Mouse (Mus musculus) kidney, adult 11 months (tissue): ENCODE data around the gene Itga5.

Source experiments
- DNase-seq: peaks from one replicate; pipeline ENCODE4 v3.0.0; 2022

Gene Itga5

GRCm38 (mm10) chr15:103363809-103364208, 2.8 kb downstream of the Itga5 start:
- no peak for DNase-seq

DNA sequence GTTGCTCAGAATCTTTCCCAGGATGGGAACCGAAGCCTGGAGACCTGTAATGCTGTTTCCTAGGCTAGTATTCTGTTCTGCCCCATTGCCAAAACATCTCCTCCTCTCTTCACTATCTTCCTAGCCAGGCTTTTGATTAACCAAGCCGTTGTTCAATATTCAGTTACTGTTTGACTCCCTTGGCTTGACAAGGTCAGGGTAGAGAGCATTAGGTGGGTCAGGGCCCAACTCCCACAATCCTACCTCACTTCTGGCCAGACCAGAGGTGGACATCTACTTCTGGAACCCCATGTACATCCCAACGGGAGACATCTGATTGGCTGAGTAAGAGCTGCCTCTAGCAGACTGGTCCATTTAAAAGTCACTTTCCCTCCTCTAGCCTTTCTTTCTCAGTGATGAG, 3.6 kb downstream of the Itga5 start:
- DNase-seq, result no peak

DNA sequence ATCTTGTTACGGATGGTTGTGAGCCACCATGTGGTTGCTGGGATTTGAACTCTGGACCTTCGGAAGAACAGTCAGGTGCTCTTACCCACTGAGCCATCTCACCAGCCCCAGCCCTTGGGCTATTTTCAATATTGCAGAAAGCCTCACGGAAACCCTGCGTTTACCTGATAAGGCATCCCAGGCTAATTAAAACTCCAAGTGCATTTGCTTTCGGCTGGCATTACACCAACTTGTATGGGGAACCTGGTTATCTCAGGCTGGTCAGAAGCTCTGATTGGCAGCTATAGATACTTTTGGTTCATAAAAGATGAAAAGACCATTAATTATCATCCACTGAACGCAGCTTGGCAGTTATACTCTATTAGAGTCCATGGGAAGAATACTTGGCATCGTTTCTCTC, 4.2 kb downstream of the Itga5 start:
- DNase-seq, result no peak

DNA sequence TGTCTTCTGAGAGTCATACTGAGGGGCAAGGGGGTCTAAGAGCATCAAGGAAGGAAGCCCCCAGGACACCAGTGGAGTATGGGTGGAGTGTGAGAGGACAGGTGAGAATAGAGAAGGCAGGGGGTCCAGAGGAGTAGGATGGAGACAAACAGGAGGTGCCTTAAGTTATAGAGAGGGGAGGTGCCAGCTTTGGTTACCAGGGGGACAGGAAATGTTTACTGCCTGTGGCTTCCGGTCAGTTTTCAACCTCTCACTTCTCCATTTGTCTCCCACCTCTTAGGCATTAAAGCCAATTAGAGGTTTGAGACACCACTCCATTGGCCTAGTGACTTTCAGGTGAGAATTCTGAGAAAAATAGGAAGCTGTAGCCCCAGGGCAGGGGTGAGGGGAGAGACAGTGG, 5.3 kb downstream of the Itga5 start:
- no peak for DNase-seq

DNA sequence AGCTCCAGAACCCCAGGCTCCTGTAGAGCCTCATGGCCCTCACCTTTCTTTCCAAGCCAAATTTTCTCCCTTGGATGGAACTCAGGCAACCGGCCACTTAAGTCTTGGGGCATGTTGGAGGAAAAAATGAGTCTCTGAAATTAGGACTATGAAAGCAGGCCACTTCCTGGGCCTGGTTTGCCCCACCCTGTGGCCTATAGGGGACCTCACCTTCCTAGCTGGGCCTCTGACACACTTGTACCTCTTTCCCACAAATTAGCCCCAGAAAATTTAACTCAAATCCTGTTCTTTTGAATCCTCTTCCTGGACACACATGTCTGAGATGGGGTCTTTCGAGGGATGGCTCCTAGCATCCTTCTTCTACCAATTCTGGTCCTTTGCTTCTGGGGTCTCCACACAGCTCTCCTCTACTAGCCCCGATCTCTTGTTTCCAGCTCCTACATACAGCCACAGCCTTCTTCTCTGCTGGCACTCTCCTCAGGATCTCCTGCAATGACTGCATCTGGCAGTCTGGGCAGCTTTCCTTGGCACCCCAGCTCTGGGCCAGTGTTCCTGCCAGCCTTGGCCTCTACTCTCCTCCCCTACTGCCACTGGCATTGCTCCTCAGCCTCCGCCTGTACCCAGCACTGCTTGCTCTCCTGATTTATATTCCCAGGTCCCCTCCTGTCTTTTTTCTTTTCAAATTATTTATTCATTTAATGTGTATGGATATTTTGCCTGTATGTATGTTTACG, 6.5 kb downstream of the Itga5 start:
- DNase-seq, result no peak

- no peak for DNase-seq
These were observed 7.4 kb downstream of the Itga5 start for GRCm38 (mm10) chr15:103359122-103359510.

DNA sequence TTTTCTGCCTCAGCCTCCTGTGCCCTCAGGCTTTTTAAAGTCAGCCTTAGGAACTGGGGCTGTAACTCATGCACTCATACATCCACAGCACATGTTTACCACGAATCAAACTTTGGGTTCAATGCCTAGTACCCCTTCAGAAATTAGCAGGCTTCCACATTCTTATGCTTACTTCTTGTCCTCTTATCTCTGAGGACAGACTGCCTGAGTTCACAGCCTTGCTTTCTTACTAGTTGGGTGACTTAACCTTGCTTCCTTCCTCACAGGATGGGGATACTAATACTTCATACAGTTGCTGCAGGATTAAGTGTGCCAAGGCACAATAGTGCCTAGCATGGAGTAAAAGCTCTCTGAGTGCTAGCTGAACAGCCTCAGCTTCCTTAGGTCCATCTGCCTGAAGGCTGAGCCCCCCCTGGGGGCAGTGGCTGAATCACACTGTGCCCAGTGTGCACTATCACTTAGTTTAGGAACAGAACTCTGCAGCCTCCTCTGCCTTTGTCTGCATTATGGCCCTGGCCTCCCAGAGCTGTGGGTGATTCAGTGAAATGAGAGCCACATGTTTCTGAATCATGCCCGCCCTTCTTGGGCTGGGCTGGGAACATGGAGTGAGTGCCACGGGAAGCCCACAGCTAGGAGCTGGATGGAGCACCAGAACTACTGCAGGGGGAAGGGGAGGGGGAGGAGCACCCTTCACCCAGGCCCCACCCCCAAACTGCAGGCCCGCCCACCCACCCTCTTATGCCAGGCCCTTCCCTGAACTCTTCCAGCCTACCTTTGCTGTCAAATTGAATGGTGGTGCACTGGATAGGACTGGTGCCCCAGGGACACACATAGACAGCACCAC, 8.1 kb downstream of the Itga5 start:
- no peak for DNase-seq

DNA sequence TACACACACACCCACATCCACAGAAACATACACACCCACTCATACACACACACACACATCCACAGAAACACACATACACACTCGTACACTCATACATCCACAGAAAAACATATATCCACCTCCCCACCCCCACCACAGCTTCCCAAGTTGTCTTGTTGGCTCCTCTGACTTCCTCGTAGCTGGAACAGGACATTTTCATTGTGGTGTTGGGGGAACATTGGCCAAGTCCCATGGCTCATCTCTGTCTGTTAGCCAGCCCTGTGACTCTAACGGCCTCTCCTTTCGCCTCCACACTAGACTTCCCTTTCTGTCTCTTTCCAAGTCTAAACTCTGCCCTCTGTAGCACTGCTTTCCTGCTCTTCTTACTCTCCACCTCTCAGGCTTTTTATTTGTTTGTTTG, 8.7 kb downstream of the Itga5 start:
- DNase-seq, result no peak

- no peak for DNase-seq
These were observed 10.4 kb downstream of the Itga5 start for GRCm38 (mm10) chr15:103356130-103356529.

GRCm38 (mm10) chr15:103355420-103355819, 11.1 kb downstream of the Itga5 start:
- DNase-seq, result no peak

GRCm38 (mm10) chr15:103354690-103355089, 11.9 kb downstream of the Itga5 start:
- DNase-seq, result no peak

GRCm38 (mm10) chr15:103353511-103354256, 12.9 kb downstream of the Itga5 start:
- DNase-seq, result no peak

DNA sequence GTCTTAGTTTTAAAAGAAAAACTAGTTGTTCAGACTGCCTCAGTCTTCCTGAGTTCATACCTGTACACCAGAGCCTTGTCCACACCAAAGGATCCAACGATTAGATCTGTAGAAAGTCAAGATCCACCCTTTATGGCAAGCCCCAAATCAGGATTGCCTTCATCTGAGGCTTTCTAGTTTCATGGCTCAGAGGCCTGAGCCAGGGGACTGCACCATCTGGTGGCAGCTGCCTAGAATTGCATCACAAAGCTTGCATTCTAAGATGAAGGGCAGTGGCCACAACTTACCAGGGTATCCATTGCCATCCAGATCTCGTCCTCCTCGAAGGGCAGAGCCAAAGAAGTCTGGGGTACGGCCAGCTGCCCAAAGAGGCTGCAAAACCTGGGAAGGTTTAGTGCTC, 13.7 kb downstream of the Itga5 start:
- DNase-seq, result no peak

DNA sequence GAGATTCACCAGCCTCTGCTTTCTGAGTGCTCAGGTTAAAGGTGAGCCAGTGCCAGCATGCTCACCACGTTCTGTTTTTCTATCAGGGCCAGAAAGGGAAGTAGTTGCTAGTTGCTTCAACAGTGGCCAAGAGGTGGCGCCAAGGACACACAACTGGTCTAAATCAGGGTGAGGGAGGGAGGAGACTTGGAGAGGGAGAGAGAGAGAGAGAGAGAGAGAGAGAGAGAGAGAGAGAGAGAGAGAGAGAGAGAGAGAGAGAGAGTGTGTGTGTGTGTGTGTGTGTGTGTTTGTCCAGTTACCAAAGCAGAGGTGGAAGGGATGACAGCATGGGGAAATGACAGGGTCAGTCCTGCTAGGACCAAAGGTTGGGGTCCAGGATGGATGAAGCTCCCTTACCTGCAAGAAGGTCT, 19.3 kb downstream of the Itga5 start:
- peak; percentile 55 for DNase-seq

DNA sequence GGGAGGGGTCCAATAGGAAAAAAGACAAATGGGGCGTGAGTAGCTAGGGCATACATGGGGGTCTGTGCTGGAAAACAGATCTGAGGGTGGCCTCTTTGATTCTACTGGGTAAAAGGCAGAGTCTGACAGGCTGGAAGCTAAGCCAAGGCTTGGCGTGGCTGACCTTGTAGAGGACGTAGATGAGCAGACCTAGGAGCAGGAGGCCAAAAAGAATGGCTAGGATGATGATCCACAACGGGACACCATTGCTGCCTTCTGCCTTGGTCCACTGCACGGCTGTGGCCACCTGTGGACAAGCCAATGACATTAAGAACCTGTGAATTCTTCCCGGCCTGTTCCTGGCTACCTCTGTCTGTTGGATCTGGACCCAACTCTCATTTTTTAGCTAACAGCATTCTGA, 20.8 kb downstream of the Itga5 start:
- DNase-seq, result no peak

- no peak for DNase-seq
These were observed 23.0 kb downstream of the Itga5 start for GRCm38 (mm10) chr15:103343556-103343955.

GRCm38 (mm10) chr15:103343008-103343407, 23.6 kb downstream of the Itga5 start:
- DNase-seq, result no peak

- peak; percentile 63 for DNase-seq
These were observed 24.1 kb downstream of the Itga5 start for GRCm38 (mm10) chr15:103342415-103342814.

DNA sequence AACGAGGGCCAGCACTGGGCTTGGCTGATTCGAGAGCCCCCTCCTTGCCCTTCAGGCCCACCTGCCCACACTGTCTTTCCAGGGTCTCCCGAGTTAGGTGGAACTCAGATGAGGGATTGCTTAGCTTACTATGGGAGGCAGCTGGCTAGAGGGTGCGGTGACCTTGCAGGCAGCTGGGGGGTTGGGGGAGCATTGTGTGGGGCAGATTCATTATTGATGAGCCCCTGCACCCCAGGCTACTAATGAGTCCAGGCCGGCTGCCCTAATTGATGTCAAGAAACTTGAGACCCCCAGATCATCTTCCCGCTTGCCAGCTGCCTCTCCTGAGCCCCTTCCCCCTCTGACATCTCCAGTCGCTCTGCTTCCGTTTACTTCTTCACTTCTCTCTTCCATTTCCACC, 25.0 kb downstream of the Itga5 start:
- DNase-seq, result no peak

DNA sequence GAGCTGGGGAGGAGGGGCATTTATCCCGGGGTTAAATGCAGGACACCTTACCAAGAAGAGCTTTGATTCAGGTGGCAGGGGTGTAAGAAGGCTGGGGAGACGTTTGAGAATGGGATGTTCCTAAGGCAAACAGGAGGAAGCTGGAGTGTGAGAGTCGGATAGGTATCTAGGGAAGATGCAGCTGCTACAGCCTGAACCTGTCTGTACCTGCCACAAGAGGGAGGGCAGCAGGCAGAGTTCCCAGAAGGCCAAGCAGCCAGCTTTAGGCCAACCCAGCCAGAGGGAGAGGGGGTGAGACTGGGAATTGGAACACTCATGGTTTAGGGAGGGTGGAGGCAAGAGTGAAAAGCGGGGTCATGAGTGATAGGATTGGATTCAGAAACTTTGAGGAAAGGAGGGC, 25.8 kb downstream of the Itga5 start:
- no peak for DNase-seq

GRCm38 (mm10) chr15:103339961-103340337, 26.6 kb downstream of the Itga5 start, which contains the start of gene Zfp385a:
Gene Zfp385a (minus strand): TSS chr15:103340093.
- DNase-seq, result no peak

- DNase-seq, result no peak
These were observed 27.2 kb downstream of the Itga5 start for GRCm38 (mm10) chr15:103339166-103339960.

GRCm38 (mm10) chr15:103338829-103339165, 27.8 kb downstream of the Itga5 start:
- no peak for DNase-seq
